Mouse (Mus musculus) E14TG2a.4 (cell line): Measurements from ENCODE around the gene Rps17.

Source experiments
- CTCF ChIP-seq: conservative IDR thresholded peaks from 2 replicates; pipeline ENCODE4 v1.5.1; 2014; ENCODE audit warnings: low read length
- POU5F1 ChIP-seq: IDR thresholded peaks from 2 replicates; pipeline ENCODE4 v1.6.1; 2014; ENCODE audit warnings: low read length, borderline replicate concordance

DNA sequence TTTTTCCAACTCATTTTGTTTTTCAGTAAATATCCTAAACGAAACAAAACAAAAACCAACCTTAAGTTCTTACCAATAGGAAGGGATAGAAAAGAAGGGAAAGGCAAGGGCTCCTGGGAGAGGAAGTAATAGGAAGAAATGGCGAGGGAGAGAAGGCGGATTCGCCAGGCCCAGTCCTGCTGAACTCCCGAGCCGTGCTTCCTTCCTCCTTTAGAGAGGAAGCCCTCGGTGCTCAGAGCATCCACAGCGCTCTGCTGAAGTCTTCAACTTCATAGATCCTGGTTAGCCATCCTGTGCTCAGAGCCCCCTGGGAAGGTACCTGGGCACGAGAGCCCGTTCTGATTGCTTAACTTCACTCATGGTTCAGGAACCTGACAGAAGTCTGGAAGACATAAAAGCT is 17.4 kb downstream of the Rps17 start:
- TF ChIP-seq POU5F1 (no peak), CTCF (no peak)
